Mouse (Mus musculus): ENCODE data around the gene Gaa. TPM values are rescaled to one million over a fixed set of nuclear protein-coding genes. Genes with fewer than 3 reads are reported as not detected.

Gene Gaa
- total RNA-seq, 2 experiments from 2014 or later = 131 to 136 TPM

DNA sequence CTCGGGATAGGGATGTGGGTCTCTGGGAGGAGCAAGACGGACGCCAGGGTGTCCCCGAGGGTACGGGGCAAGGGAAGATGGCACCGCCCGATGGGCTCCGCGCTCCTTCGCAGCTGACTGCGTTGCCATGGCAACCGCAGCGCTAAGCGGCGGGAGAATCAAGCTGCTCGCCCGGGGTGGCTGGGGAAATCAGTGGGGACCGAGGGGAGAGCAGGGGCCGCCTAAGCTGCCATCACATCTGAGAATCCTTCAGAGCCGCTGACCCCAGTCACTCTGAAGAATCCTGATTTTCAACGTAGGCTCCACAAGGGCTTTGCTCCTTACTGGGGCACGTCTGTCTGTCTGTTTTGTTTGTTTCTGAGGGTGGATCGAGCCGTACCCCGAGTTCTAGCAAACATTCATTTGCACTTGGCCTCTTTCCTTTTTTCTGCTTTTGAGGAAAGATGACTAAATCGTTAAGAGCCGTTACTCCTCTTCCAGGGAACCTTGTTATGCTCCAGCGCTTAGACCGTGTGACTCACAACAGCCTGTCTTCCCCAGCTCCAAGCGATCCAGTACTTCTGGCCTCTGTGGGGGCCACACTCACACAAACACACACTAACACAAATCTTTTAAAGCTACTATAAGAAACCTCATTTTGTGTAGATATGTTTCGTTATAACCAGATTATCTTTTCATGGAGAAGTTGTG lies 32.7 kb downstream of the Gaa start:
- no peak for DNase-seq (ENCODE audit: low spot score in 2 of 2)

GRCm38 (mm10) chr11:119300986-119301385 lies 33.3 kb downstream of the Gaa start:
- DNase-seq (ENCODE audit: low spot score in 2 of 2) = no peak

- peak; percentile 49 to 57 for DNase-seq (ENCODE audit: low spot score in 2 of 2)
These were observed 37.4 kb downstream of the Gaa start for GRCm38 (mm10) chr11:119304904-119305712.

DNA sequence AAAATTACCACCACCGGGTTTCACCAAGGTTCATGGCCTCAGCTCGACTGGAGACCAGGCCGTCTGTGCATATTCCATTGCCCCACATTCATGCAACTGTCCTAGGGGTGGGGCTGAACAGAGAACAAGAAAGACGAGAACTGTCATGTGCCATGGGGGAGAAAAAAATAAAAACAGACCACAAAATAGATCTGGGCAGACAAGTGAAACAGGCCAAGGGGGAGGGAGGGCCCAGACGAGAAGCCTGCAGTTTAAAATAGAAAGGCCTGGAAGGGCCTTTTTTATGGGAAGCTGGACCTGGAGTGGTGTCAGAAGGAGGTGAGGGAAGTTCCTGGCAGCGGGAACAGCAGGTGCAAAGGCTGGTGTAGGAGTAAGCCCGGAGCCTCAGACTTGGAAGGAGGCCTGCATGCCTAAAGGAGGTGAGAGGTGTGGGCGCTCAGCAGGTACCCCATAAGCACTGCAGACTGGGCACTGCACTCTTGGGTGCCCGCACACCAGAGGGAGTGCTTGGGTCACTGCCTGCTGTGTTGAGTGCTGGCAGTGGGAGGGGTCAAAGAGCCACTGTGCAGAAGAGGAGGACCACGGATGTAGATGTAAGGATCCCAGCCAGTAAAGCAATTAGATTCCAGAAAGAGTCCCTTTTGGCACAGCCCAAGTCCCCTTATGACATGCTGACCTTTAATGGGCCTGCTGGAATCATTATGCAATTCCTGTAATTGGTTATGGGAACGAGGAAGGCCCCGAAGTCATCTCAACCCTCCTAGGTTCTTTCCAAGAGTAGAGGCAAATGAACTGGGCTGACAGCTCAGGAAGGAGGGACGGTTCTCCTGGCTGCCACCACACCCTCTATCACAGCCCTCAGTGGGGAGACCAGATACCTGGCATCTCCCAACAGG lies 39.3 kb downstream of the Gaa start:
- no peak for DNase-seq (ENCODE audit: low spot score in 2 of 2)

- DNase-seq (ENCODE audit: low spot score in 2 of 2) = no peak
These were observed 39.9 kb downstream of the Gaa start, which contains the start of gene Card14 for GRCm38 (mm10) chr11:119307658-119307867. Gene Card14 (plus strand): TSS chr11:119307768.

DNA sequence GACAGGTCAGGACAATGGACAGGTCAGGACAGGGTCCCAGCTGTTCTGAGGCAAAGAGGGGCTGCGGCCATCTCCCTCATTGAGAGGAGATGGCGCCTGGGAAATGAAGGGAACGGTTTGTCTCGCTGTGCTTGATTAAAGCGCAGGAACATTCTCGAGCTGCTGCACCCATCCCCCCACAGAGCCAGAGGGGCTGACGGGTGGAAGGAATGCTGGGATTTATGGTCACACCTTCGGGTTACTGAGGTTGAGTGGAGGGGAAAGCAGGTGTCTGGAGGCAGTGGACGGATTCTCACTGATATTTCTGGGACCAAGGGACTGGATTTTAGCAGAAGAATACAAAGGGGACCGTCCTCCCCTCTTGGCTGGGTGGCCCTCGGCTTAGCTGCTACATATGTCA lies 40.2 kb downstream of the Gaa start:
- DNase-seq (ENCODE audit: low spot score in 2 of 2) = no peak

- no peak for DNase-seq (ENCODE audit: low spot score in 2 of 2)
These were observed 42.9 kb downstream of the Gaa start for GRCm38 (mm10) chr11:119310621-119311020.

DNA sequence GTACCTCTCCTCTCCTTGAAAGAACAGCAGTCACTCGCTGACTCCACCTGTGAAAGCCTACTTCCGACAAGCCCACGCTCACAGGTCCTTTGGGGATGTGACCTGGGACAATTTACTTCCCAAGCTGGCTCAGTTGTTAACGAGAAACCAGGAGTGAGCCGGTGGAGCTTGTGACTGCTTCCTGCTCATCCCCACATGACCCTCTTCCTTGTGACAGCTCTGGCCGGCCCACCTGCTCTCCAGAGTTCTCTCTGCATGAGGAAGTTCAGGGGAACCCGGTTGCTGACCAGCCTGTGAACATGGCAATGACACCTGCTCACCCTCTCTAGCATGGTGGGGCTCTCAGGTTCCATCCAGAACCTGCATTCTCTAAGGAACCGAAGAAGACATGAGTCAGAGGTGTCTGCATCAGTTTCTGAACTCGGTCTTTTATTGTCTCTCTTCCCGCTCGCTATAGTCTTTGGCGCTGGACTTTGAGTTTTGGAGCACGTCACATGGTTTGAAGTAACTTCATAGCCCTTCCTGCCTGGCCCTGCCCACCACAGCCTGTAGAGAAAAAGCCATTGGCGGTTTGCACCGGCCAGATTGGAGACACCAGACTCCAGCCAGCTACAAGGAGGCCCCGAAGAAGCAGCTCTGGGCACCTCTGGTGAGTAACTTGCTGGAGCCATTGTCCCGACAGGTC lies 46.7 kb downstream of the Gaa start:
- no peak for DNase-seq (ENCODE audit: low spot score in 2 of 2)

GRCm38 (mm10) chr11:119316720-119317119 lies 49.0 kb downstream of the Gaa start:
- DNase-seq (ENCODE audit: low spot score in 2 of 2) = no peak

DNA sequence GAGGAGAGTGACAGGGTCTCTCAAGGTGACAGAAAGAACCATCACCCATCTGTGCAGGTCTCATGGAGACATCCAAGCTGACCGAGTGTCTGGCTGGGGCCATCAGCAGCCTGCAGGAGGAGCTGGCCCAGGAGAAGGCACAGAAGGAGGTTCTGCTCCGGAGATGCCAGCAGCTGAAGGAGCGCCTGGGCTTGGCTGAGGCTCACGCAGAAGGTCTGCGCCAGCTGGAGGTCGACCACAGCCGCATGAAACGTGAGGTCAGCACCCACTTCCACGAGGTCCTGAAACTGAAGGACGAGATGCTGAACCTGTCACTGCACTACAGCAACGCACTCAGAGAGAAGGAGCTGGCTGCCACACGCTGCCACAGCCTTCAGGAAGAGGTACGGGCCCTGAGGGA lies 54.8 kb downstream of the Gaa start:
- DNase-seq (ENCODE audit: low spot score in 2 of 2) = no peak

GRCm38 (mm10) chr11:119325068-119325467 lies 57.4 kb downstream of the Gaa start:
- DNase-seq (ENCODE audit: low spot score in 2 of 2) = no peak

DNA sequence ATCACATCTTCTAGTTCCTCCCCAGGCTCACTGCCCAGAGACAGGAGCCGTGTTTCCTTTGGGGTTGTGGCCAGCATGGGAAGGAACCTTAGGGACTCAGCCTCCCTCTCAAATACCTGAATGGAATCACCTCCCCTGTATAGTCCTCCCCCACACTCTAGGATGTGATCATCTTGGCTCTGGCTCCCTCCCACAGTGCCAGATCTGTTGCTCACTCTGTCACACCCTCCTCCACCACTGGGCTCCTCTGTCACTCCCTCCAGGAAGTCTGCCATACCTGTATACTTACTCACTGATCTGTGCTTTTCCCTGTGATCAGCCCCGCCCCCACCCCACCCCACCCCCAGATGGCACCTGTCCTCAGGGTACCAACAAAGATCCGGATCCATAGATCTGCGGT lies 62.9 kb downstream of the Gaa start:
- no peak for DNase-seq (ENCODE audit: low spot score in 2 of 2)

GRCm38 (mm10) chr11:119331970-119332369 lies 64.3 kb downstream of the Gaa start:
- DNase-seq (ENCODE audit: low spot score in 2 of 2) = no peak

Other genes with a start within 250 kb of the Gaa start
- gene Cbx2, start 244.9 kb upstream of the Gaa start, total RNA-seq (2021) = 1 to 10 TPM; 4.7 to 5.0 TPM
- 10 to 100 TPM; 12.4 to 13.1 TPM for gene Cbx8, start 226.9 kb upstream of the Gaa start, total RNA-seq (2021)
- 10 to 100 TPM; 49.2 to 51.2 TPM for gene Cbx4, start 181.7 kb upstream of the Gaa start, total RNA-seq (2021)
- 100 to 1,000 TPM; 111 to 115 TPM for gene Tbc1d16, start 39.4 kb upstream of the Gaa start, total RNA-seq (2021)
- gene Ccdc40, start 39.3 kb upstream of the Gaa start, total RNA-seq (2021) = 1 to 10 TPM; 4.8 to 5.2 TPM
- gene Eif4a3, start 32.2 kb downstream of the Gaa start, total RNA-seq (2021) = 10 to 100 TPM; 88.9 to 93.0 TPM
- under 1 TPM; 0.25 to 0.38 TPM for gene Card14, start 39.9 kb downstream of the Gaa start, total RNA-seq (2021)
- gene Sgsh, start 87.6 kb downstream of the Gaa start, total RNA-seq (2021) = 1 to 10 TPM; 4.7 to 5.1 TPM
- gene Slc26a11, start 87.7 kb downstream of the Gaa start, total RNA-seq (2021) = 1 to 10 TPM; 5.4 to 6.3 TPM
- gene Rnf213, start 125.2 kb downstream of the Gaa start, total RNA-seq (2021) = 1 to 10 TPM; 3.8 TPM
- gene Endov, start 223.5 kb downstream of the Gaa start, total RNA-seq (2021) = 10 to 100 TPM; 24.8 to 29.6 TPM